Comparison of ENCODE assay signal across 29 mouse cellular contexts in the genomic region with DNA sequence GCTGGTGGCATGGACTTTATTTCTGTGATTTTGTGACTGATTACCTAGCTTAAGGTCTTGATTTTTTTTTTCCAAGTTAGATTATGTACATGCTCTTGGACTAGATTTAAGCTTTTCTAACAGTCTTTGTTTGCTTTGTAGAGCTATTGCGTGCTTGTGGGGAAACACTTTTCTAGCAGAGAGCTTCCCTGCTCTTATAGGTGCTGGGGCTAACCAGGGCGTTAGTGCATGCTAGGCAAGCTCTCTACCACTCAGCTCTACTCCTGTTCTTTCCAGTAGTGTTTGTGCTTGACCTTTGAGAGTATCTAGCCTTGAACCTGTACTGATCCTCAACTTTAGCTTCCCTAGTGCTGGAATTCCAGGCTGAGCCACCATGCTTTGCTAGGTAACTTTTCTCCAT. TPM values are rescaled to one million over a fixed set of nuclear protein-coding genes. Genes with fewer than 3 reads are reported as not detected.
A peak's percentile ranks its signal among the peaks of the same experiment; 100 is the strongest.
DNase-seq lines count a peak whose midpoint lies in the region; ATAC-seq and TF ChIP-seq lines count a peak whose summit lies in the region.
"Had no signal": no experiment of that assay in that cellular context is flagged by ENCODE, and none has a peak within 500 bp of the region (broad histone marks: within the 10 kb centered on the region; RNA-seq: fewer than 3 reads in every experiment).

No protein-coding gene starts in this region.

- TF ChIP-seq CTCF in kidney, adult 2 months (conservative IDR thresholded peaks at IDR 0.05; ENCODE audit: insufficient read depth, insufficient read length, low read depth, low read length), result no peak
- no peak for TF ChIP-seq CTCF in liver, postnatal 0 days (IDR thresholded peaks at IDR 0.05; ENCODE audit: low read depth)

- no peak for TF ChIP-seq POLR2A in kidney, adult 2 months (IDR thresholded peaks at IDR 0.05; ENCODE audit: low read depth, low read length)

- no peak for TF ChIP-seq EP300 in liver, postnatal 0 days (IDR thresholded peaks at IDR 0.05; ENCODE audit: low read depth)

- H3K9ac ChIP-seq in kidney, embryonic 16.5 days (replicated peaks; ENCODE audit: low read length), result no peak overlapping the region
- no peak overlapping the region for H3K9ac ChIP-seq in liver, embryonic 16.5 days (ENCODE audit: low read depth, low read length)
- H3K9ac ChIP-seq in liver, postnatal 0 days (replicated peaks), result no peak overlapping the region
- H3K9ac ChIP-seq: embryonic facial prominence, embryonic 13.5 days; forebrain, embryonic 12.5 days; forebrain, embryonic 15.5 days; heart, embryonic 12.5 days; heart, embryonic 15.5 days; hindbrain, embryonic 14.5 days had no signal

- H3K9me3 ChIP-seq in kidney, embryonic 16.5 days (ENCODE audit: low read length), result no peaks in the 10 kb centered on the region
- H3K9me3 ChIP-seq in liver, embryonic 16.5 days (replicated peaks; ENCODE audit: control insufficient read depth, low read length), result no peaks in the 10 kb centered on the region
- H3K9me3 ChIP-seq in liver, postnatal 0 days (ENCODE audit: low read length), result no peaks in the 10 kb centered on the region
- H3K9me3 ChIP-seq: embryonic facial prominence, embryonic 10.5 days; embryonic facial prominence, embryonic 13.5 days; forebrain, embryonic 12.5 days; forebrain, embryonic 15.5 days; heart, embryonic 12.5 days; heart, embryonic 15.5 days had no signal

- peaks cover 27% of the 10 kb centered on the region for H3K4me1 ChIP-seq in kidney, adult 2 months (ENCODE audit: control insufficient read depth, insufficient read depth, low read length)
- peaks cover 13% of the 10 kb centered on the region for H3K4me1 ChIP-seq in kidney, embryonic 16.5 days (ENCODE audit: insufficient read depth, low read length)
- peaks cover 1% of the 10 kb centered on the region for H3K4me1 ChIP-seq in liver, embryonic 16.5 days (ENCODE audit: control insufficient read depth, low read depth, low read length)
- H3K4me1 ChIP-seq in liver, postnatal 0 days (ENCODE audit: insufficient read depth), result peaks cover 11% of the 10 kb centered on the region; the same call in 1 of the 2 replicates
- H3K4me1 ChIP-seq: embryonic facial prominence, embryonic 13.5 days; forebrain, embryonic 12.5 days; forebrain, embryonic 15.5 days had no signal

- H3K27ac ChIP-seq in kidney, adult 2 months (ENCODE audit: insufficient read depth, low read depth, low read length), result peak overlapping the region; percentile 87
- H3K27ac ChIP-seq in kidney, embryonic 16.5 days (ENCODE audit: low read length), result peak overlapping the region; percentile 29; the same call in 1 of the 2 replicates
- 0 out of 2 replicates have a peak overlapping the region, but pooled peaks have one; percentile 9 for H3K27ac ChIP-seq in liver, embryonic 16.5 days (ENCODE audit: low read length)
- H3K27ac ChIP-seq in liver, postnatal 0 days (ENCODE audit: low read depth), result 0 out of 2 replicates have a peak overlapping the region, but pooled peaks have one; percentile 31
- H3K27ac ChIP-seq: embryonic facial prominence, embryonic 10.5 days; embryonic facial prominence, embryonic 13.5 days; forebrain, embryonic 15.5 days; hindbrain, embryonic 14.5 days had no signal

- no peak for ATAC-seq in kidney, embryonic 16.5 days (ENCODE audit: low FRiP score, low TSS enrichment)
- peak; percentile 70 for ATAC-seq in liver, embryonic 16.5 days (ENCODE audit: low read depth)
- peak; percentile 66 for ATAC-seq in liver, postnatal 0 days
- ATAC-seq: activated CD4-positive, CD25-positive, alpha-beta regulatory T cell, adult 4 months; CD4-positive, CD25-positive, alpha-beta regulatory T cell, adult 4 months; forebrain, embryonic 15.5 days had no signal

- H3K27me3 ChIP-seq in kidney, adult 2 months (replicated peaks; ENCODE audit: control insufficient read depth, insufficient read depth, low read length), result no peaks in the 10 kb centered on the region
- no peaks in the 10 kb centered on the region for H3K27me3 ChIP-seq in kidney, embryonic 16.5 days (ENCODE audit: insufficient read depth, low read length)
- H3K27me3 ChIP-seq in liver, embryonic 16.5 days (ENCODE audit: control insufficient read depth, insufficient read depth, low read depth, low read length), result no peaks in the 10 kb centered on the region
- H3K27me3 ChIP-seq in liver, postnatal 0 days (ENCODE audit: insufficient read depth, low read length), result no peaks in the 10 kb centered on the region
- H3K27me3 ChIP-seq: embryonic facial prominence, embryonic 13.5 days; forebrain, embryonic 12.5 days; forebrain, embryonic 15.5 days; heart, embryonic 12.5 days; heart, embryonic 15.5 days had no signal

- peak; percentile 46 for DNase-seq in kidney, adult 2 months
- no peak for DNase-seq in kidney, postnatal 10 days
- DNase-seq in kidney, adult 11 months, result no peak
- no peak for DNase-seq in liver
- no peak for DNase-seq in liver, postnatal 0 days
- no peak for DNase-seq in layer of hippocampus, postnatal 36 days
- DNase-seq: adrenal gland, adult 8-10 months; adrenal gland, postnatal 25 days; cerebellum, adult 11-12 months; cerebellum, adult 8-10 months; cerebellum, postnatal 10 days; cerebellum, postnatal 36 days; embryo, embryonic 11 days; gastrocnemius, postnatal 14 days; heart, adult 18-20 months; heart, postnatal 10 days; heart, postnatal 4 days had no signal

- no peaks in the 10 kb centered on the region for H3K36me3 ChIP-seq in kidney, adult 2 months (ENCODE audit: control insufficient read depth, insufficient read depth, low read length)
- H3K36me3 ChIP-seq in kidney, embryonic 16.5 days (ENCODE audit: insufficient read depth, low read length), result 0 out of 2 replicates have a peak, but pooled peaks cover 7% of the 10 kb centered on the region
- H3K36me3 ChIP-seq in liver, embryonic 16.5 days (ENCODE audit: control insufficient read depth, insufficient read depth), result no peaks in the 10 kb centered on the region
- peaks cover 10% of the 10 kb centered on the region for H3K36me3 ChIP-seq in liver, postnatal 0 days (replicated peaks; ENCODE audit: insufficient read depth, low read length)
- H3K36me3 ChIP-seq: heart, embryonic 15.5 days had no signal

- 35% methylated on average over 2 of the region's 2 CpGs for WGBS in kidney, adult 2 months
- WGBS in kidney, embryonic 16.5 days, result 74% methylated on average over 2 of the region's 2 CpGs
- 72% methylated on average over 2 of the region's 2 CpGs for whole genome bisulfite sequencing in liver, embryonic 16.5 days (ENCODE audit: insufficient replicate concordance)
- WGBS in liver, postnatal 0 days (ENCODE audit: insufficient replicate concordance), result 64% methylated on average over 2 of the region's 2 CpGs

- H3K4me3 ChIP-seq in kidney, adult 2 months (ENCODE audit: insufficient read depth, low read depth, low read length), result no peak overlapping the region
- no peak overlapping the region for H3K4me3 ChIP-seq in kidney, embryonic 16.5 days (ENCODE audit: low read length)
- H3K4me3 ChIP-seq in liver, embryonic 16.5 days (ENCODE audit: low read depth, low read length), result no peak overlapping the region
- no peak overlapping the region for H3K4me3 ChIP-seq in liver, postnatal 0 days (ENCODE audit: low read depth, low read length)
- H3K4me3 ChIP-seq: embryonic facial prominence, embryonic 10.5 days; embryonic facial prominence, embryonic 13.5 days; erythroblast, embryonic 14.5 days; forebrain, embryonic 12.5 days; forebrain, embryonic 15.5 days; heart, embryonic 12.5 days; heart, embryonic 15.5 days had no signal

- no peak overlapping the region for H3K4me2 ChIP-seq in kidney, embryonic 16.5 days (replicated peaks; ENCODE audit: low read depth, low read length)
- no peak overlapping the region for H3K4me2 ChIP-seq in liver, embryonic 16.5 days (ENCODE audit: low read depth, low read length)
- no peak overlapping the region for H3K4me2 ChIP-seq in liver, postnatal 0 days (ENCODE audit: low read depth, low read length)
- H3K4me2 ChIP-seq: embryonic facial prominence, embryonic 13.5 days; forebrain, embryonic 12.5 days; forebrain, embryonic 15.5 days; heart, embryonic 12.5 days; heart, embryonic 15.5 days; hindbrain, embryonic 14.5 days had no signal

RNA-seq across cellular contexts. Expression of a gene that starts 22.0 kb away (rescaled TPM):
- 67.0 and 72.0 TPM in 2 replicates for polyA plus RNA-seq in kidney, adult 2 months (2012; rRNA removed)
- 46.6 and 53.6 TPM in 2 replicates for polyA plus RNA-seq in kidney, embryonic 16.5 days (2015; fragmentation: Nextera tagmentation; extraction: Ambion mirVana)
- 16.6 and 19.4 TPM in 2 replicates for polyA plus RNA-seq in liver, embryonic 16.5 days (2015; fragmentation: Nextera tagmentation; extraction: Ambion mirVana)
- 13.3 and 14.0 TPM in 2 replicates for polyA plus RNA-seq in liver, postnatal 0 days (2015; fragmentation: Nextera tagmentation; extraction: Ambion mirVana)
- total RNA-seq in layer of hippocampus, postnatal 36 days (2021), result 10 to 100 TPM; 80.1 to 94.6 TPM

Comparison
In these comparisons a context has a peak if more than half of its experiments do, and no peak if none do; other contexts are left out.
1. H3K27ac ChIP-seq: peak in every context shown above with its lines; median percentile 87 in kidney, adult 2 months; 31 in liver, postnatal 0 days; 29 in kidney, embryonic 16.5 days; 9 in liver, embryonic 16.5 days.